Mouse (Mus musculus): Measurements from ENCODE around the gene Spata32.

DNA sequence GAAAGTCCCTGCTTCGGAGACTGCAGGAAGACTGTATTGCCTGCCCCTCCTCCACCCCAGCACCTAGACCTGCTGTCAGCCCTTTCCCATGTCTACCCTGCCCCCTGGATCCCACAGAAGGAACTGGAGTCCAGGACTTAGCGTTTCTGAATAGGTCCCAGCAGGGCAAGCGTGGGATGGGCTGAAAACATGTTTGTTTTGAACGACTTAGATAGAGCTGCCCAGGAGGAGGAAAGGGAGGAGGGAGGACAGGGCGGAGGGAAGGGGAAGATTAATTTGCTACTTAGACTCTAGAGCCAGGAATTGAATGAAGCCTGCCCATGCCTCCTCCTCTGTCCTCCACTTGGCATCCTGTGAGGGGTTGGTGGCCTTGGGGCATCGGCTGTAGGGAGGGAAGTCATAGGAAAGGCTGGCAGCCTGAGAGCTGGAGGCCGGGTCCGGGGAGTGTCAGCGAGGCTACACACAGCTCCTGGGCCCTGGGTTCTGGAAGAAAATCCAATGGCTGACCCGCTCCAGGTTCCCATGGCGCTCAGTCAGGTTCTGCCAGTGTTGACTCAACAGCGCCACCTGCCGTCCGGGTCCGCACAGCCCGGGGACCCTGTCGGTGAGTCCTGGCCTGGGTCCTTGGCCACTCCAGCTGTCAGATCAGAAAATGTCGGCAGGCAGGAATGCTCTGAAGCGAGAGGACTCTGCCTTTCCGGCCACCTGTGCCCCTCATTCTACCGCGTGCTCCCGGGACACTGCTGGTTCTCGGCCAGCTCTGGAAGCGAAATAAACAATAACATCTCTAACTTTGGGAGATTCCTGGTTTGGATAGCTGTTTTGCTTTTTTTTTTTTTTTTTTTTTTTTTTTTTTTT lies 59.4 kb downstream of the Spata32 start:
- TF ChIP-seq CTCF (IDR thresholded peaks at IDR 0.05; ENCODE audit: low read depth, low read length) (peak; percentile 99), POLR2A (IDR thresholded peaks at IDR 0.05; ENCODE audit: extremely low read depth, insufficient read depth, low read length) (no peak)

Data from liver, adult 2 months (tissue).